Mouse (Mus musculus) thymus, postnatal 10 days (tissue): ENCODE data around the gene Prkag2.

ENCODE experiments used
- DNase-seq, 2 experiments: peaks; one replicate each; pipeline ENCODE4 v3.0.0; 2021; ENCODE audit warnings: low spot score in 2 of 2

Gene Prkag2

DNA sequence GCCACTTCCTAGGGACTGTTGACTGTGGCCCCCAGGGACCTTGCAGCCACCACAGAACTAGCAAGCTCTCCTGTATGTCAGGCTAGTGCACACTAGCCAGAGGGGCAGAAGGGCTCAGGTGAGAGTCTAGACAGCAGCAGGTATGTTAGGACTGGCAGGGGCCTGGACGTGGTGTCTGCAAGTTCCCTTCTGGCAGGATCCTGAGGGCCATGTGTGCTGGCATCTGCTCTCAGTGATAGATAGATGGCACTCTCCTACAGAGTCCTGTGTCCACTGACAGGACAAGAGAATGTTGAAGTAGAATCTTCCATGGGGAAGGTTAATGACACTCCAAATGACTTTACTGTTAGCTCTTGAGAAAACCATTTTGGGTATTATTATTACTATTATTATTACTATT is 52.8 kb downstream of the Prkag2 start:
- no peak for DNase-seq

DNA sequence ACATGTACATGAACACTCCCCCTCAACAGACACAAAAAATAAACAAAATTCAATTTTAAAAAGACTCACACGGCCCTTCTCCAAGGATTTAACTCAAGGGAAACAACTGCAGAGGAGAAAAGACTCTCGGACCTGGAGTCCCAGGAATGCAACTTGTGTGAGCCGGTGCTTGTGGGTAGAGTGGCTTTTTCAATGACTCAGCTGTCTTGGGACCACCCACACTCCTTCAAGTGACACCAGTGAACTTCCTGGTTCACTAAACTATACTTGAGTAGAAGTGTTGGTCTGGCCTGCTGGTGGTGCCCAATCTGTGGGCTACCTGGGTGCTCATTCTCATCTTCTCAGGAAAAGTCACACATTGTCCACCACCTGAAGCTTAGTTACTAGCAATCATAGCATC is 53.7 kb downstream of the Prkag2 start:
- DNase-seq: no peak

DNA sequence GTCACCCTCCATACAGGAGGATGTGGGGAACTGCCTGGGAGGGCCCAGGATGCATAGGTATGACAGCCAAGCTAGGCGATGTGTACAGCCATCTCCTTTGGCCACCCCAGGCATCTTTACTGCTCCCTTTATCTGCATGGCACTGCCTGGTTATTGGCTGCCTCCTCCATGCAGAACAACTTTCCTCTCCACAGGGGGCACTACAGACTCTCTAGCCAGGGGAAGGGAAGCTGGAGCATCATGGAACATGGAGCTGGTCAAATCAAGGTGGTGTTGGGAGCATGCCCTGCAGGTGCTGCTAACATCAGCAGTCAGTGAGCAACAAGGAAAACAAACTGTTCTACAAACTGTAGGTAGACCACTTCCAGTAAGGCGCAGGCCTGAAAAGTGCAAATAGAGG is 56.4 kb downstream of the Prkag2 start:
- no peak for DNase-seq

DNA sequence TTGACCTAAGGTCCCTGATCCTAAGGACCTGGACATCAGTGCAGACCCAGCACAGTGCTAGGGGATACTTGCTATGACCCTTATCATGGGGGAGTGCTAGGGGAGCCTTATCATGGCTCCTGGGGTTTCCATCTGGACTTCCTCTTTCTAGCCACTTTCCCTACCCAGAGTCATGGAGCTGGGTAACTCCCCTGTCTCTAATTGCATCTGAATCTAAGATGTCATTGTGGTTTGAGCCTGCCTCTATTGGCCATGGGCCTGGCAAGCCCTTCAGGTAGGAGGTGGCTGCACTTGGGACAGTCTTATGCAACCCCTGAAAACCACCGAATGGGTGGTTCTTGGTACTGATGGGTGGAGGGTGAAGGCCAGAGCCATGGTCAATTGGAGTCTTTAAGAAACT is 58.5 kb downstream of the Prkag2 start:
- DNase-seq: no peak

DNA sequence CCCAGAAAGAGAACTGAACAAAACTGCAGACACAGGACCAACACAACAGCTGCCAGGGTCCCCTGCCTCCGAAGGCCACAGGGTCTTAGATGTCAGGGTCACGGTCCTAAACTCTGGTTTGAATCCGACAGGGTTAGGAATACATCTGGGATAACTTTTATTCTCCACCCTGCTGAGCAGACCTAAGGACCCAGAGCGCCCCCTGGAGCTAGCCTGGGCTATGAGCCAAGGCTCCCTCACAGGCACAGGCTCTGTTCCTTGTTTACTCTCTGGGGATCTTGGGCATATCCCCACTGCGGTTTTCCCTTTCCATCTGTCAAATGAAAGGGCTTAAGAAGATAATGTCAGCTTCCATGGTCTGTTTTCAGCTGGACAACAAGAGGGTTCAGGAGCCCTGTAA is 59.1 kb downstream of the Prkag2 start:
- DNase-seq: peak in 1 of 2 experiments; percentile 19

DNA sequence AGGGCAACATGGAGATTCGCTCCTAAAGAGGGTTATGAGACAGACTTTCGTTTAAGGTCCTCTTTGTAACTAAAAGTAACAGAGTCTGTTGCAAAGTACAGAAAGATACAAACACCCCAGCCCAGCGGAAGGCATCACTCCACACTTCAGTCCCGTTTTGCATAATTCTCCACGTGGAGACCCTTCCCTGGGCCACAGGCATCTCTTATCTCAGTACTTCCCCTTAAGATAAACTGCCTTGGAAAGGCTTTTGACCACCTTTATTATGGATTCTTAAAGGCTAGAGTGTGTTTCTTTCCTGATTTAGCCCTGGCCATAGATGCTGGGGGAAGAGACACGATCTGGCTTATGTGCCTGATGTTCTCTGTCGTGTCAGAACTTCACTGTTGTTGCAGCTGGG is 59.5 kb downstream of the Prkag2 start:
- DNase-seq: no peak

DNA sequence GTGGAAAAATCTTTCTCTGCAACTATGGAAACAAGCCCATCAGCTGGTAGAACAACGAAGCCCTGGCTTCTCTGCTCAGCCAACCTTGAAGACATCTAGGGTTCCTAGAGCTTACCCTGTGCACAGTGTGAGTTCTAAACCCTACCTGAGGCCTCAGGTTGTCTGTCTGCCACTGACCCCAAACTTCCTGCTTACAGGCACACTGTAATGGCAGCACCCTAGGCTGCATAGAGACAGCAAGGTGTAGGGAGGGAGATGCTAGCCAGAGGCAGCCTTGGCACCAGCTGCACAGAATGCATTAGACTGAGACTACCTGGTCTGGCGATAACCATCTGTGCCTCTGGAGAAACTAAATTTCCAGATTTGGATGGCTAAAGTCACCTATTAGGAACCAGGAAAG is 61.6 kb downstream of the Prkag2 start:
- DNase-seq: no peak

DNA sequence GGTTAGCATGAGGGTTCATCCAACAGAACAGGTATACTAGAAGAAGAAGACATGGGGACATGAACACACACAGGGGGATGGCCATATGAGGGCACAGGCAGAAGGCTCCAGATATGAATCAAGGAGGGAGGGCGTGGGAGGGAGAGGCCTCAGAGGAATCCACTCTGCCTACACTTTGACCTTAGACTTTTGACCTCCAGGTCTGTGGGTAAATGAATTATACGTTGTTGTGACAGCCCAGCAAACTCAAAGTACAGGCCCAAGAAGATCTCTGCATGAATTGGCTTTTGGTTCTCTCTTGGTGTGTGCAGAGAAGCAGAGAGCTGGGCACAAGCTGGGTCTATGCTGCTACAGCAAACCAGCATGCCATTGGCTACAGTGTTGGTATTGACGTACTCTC is 65.1 kb downstream of the Prkag2 start:
- DNase-seq: no peak

DNA sequence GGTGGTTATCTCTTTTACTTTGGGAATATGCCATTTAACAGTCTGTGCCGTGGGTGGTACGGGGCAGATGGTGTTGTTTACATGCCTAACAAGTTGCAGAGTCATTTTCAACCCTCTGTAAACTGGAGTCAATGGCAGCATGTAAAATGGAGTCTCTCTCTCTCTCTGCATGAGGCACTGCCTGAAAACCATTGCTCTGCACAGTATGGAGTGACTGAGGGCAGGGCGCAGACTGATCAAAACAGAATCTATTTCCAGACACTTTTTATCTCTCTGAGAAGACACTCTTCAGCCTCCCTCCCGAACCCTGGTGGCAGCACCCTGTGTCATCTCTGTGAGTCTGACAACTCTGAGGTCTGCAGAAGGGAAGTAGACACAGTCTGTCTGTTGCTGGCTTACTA is 69.0 kb downstream of the Prkag2 start:
- DNase-seq: no peak

DNA sequence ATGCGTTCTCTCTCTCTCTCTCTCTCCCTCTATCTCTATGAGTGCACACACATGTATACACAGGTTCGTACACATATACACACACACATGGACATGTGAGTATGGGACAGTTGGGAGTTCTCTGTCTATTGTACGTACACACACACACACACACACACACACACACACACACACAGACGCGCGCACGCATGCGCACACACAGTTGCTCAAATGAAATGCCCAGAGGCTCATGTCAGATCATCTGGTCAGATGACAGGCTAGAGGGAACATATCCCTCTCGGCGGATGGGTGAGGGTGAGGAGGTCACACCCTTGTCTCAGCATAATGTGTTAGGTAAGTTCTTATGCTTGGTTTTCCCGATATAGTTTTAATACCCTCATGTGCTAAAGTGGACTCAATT is 69.4 kb downstream of the Prkag2 start:
- DNase-seq: no peak

DNA sequence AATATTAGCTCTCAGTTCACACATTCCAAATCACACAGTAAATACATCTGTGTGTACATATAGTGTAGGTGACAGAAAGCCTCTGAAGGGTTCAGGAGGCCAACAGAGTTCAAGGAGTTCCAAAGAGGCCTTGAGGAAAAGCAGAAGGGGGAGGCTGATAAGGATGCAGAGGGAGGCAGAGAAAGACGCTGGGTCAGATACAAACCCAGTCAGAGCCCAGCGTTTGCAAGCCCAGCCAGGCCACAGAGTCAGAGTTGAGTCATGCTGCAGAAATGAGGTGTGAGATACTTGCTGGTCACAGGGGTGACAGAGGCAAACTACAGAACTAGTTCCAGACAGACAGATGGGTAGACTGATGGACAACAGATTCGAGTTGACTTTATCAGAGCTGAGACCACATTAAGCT is 70.2 kb downstream of the Prkag2 start:
- no peak for DNase-seq

DNA sequence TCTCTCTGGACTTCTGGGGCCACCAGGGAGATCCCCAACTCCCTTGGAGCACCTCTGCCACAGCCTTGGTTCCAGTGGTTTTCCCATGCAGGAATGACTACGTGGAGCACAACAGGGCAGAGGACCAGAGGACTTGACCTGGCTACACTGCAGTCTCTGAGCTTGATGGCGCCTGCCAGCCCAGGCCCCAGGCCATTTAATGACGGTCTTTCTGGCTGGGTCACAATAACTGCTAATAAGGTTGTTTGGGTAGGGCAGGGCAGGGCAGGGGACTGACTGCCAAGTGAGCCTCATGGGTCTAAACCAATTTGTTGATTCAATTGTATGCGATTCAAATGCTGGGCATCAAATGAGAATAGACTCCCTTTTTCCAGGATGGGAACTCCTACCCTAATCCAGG is 72.8 kb downstream of the Prkag2 start:
- DNase-seq: no peak

DNA sequence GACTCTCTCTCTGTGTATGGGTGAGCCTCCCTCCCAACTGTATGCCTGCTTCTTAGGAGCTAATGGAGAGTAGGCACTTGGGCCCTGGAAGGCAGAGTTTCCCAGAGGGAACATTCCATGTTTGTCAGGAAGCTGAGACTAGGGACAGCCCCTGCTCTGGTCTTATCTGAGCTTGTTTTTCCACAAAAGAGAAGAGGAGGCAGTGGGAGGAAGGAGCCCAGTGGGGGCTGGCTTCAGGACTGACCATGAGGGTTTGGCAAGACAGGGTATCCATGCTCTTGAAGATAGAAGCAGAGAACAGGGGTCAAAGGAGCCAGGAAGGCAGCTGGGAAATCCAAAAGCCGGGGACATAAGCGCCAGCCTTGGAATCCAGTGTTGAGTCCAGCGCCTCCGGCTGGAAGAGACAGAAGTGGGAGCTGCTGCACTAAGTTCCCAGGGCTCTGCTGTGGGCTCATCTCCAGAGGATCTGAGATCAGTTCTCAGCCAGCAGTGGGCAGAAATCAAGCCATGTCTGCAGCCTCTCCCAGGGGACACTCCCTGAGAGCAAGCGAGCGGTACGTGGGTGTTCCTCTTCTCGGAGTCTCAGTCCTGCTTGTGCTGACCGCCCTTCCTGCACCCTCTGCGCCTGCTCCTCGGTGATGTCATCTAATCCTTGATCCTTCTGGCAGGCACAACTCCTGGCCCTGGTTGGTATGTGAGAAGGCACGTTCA is 75.0 kb downstream of the Prkag2 start:
- no peak for DNase-seq

DNA sequence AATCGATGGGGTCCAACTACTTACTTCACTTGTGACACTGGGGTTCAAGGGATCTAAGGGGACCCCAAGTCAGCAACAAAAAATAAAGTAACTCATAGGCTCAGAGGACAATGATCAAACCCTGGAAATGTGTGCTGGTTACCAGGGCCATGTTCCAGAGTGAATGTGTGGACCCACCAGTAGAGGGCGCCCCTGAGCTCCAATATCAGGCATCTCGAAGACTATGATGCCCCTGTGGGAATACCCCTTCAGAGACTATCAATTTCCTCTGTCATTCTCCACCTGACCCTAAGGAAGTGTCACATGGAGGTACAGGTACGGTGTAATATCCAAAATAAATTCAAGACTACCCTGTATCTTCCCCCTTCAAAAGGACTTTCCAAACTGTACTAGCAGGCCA is 77.5 kb downstream of the Prkag2 start:
- peak in 1 of 2 experiments; percentile 58 for DNase-seq

DNA sequence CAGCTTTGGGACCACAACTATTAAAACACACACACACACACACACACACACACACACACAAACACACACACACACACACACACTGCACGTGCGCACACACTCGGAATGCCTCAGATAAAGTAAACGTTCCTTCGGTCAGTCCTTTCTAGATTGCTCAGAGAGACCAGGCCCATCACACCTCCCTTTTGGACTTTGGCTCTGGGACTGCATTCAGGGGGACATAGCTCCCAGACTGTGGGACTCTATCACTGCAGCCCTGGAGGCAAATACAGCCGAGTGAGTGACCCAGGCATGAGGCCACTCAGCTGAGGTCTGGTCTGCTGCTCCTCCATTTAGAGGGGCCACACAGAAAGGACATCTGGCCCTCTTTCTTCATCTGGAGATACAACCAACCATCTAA is 81.2 kb downstream of the Prkag2 start:
- DNase-seq: no peak

DNA sequence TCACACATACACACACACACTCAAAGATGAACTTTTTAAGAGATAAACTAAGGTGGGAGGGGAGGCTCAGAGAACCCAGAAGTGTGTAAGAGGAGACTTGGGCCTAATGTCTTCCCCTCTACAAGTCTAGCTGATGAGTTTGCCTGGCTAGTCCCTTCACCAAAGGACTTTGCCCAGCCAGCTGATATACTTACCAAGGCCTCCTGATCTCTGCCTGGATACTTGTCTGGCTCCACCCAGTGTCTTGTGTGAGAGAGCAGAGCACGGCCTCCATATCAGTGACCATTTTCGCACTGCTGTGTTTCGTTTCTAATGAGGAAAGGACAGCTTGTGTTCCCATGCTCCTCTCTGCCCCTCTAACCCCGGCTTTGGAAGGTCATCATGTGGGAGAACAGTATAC is 88.3 kb downstream of the Prkag2 start:
- DNase-seq: no peak

DNA sequence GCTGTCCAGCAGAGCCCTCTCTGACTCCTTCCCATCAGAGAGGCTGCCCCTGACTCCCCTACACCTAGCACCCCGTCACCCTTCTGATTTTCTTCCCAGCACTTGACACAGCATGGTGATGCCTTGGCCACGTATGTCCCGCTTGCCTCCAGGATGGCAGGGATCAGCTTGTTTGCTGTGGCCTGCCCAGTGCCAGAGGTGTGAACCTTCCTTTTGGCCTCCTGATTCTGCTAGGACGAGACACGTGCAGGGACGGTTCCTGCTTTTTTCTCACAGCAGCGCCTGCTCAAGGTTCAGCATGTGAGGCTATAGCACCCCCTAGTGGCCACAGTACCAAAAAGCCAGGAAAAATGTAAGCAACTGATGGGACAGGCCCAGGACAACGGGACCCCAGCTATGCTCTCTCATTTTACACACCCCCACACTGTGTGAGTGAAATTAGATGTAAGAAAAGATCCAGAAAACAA is 89.4 kb downstream of the Prkag2 start:
- DNase-seq: peak; percentile 73 to 89

DNA sequence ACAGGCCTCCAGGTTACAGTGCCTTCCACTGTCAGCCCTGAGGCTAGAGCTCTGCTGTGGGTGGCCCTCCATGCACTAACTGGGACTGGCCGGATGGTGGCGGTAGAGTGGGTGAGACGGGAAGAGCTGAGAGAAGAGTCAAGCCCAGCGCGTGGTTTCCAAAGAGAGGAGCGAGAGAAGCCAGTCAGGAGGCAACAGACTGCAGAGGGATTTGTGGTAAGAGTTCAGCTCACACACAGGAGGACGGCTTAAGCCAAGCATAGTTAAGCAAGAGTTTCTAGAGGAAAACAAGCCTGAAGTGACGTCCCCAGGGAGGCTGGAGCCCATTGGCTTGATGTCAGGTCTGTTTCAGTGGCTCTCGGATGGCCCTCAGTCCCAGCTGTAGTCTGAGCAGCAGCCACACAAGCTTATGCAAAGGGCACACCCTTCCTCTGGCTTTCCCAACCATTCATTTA is 90.0 kb downstream of the Prkag2 start:
- DNase-seq: peak; percentile 83 to 95

DNA sequence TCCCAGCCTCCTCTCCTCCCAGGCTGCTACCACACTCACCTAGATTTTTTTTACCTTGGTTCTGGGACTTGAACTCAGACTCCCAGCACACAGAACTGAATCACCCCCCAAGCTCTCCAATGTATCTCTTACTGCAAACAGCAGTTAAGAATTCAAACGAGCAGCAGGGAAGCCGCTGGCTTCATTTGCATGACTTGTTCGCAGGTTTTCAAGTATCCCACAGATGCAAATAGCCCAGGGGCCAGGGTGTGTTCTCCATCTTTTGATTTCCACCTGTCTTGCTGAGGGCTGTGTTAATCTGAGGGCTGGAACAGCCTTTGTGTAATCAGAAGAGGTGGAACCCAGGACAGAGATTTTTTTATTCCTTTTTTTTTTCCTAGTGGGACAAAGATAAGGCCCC is 90.7 kb downstream of the Prkag2 start:
- DNase-seq: no peak

DNA sequence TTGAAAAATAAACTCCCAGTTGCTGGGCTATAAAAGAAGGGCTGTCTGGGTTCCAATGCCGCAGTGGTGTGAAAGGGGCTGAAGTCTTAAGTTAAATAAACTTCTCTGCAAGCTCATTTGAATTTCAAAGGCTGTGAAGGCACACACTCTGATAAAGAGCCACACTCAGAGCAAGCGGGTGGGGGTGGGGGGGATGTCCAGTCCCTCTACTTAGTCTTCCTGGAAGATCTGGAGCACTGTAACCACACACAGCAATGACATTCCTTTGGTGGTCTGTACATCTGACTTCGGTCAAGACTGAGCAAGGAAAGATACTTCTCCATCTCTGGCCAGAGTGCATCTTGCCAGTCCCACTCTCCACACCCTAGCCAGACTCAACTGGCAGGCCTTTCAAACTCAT is 91.5 kb downstream of the Prkag2 start:
- no peak for DNase-seq

DNA sequence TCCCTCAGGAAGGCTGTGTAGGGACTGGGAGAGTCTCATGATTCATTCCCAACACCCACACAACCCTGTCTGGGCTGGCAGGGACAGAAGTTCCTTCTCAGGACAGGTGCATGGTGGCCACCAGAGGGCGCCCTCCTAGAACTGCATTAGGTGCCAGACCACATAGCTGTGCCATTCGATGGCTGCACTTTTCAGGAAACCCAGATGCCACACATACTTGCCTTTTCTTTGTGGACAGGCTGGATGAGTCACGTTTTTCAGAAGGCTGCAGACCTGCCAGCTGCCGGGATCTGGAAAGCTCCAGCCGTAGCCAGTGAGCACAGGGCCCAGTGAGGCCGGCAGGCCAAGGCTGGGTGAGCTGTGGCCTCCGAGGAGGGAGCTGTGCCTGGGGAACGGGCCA is 93.6 kb downstream of the Prkag2 start:
- DNase-seq: peak; percentile 43 to 84

DNA sequence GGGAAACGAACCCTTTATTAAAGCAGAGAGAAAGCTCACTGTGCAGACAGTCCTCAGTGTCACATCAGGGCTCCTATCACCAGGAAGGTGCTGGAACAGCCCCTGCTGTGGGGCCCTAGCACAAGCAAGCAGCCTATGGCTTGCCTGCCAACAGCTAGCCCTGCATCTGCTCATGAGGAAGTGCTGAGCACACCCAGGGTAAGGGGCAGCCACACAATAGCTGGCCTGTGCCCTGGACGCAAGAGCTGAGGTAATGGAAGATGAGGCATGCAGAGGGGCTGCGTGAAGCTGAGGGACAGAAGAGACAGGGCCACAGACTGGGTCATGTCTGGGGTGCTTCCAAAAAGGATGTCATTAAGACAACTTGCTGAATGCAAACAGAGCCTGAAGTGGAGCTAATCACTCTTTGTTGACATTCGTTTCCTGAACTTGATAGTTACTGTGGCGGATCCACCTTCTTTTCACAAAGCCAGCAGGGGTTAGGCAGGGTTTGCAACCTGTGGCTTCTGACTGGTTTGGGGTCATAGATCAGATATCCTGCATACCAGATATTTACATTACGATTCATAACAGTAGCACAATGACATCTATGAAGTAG is 94.8 kb downstream of the Prkag2 start:
- DNase-seq: no peak

DNA sequence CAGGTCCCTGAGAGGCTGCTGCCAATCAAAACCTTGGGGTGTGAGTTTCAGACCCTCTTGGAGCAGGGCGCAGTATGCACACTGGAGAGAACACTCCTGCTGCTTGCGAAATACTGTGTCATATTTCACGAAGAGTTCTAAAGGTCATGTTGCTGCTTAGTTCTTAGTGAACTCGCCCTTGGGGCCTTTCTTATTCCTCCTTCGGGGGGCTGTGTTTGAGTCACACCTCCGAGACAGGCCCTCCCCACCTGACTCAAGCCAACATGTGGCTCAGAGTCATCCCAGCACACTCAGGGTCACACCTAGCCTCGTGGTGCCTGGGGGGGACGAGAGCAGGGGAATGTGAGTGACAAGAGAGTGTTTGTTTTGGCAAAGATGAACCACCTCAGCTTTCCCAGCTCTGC is 99.0 kb downstream of the Prkag2 start:
- no peak for DNase-seq

DNA sequence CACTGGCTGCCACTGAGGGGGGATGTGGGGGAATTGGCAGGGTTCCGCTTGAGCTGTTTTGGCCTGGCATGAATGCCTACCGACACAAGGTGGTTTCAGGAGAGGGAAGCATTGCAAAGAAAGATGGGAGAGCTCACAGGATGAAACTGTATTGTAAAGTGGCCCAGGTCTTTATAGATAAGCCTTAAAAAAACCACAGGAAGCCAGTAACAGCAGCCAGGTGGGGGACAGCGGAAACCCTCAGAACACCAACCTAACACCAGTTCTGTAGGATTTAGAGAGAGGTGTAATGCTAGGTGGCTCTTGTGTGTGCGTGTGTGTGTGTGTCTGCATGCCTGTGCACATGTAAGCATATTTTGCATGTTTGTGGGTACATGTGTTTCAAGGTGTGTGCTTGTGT is 101.1 kb downstream of the Prkag2 start:
- DNase-seq: no peak
